Mouse (Mus musculus): ENCODE results near the gene Best3.
"Not testable (repeated sequence)": the region's sequence is repeated elsewhere in the genome, so short reads cannot be mapped to it uniquely, and the experiment has no call there.

The Best3 gene

GRCm38 (mm10) chr10:116980273-116980672, 5.8 kb upstream of the Best3 start:
- DNase-seq = no peak

GRCm38 (mm10) chr10:116980888-116981287, 5.2 kb upstream of the Best3 start:
- DNase-seq = no peak

- DNase-seq = no peak
Measured at GRCm38 (mm10) chr10:116982526-116982925, 3.6 kb upstream of the Best3 start.

GRCm38 (mm10) chr10:116984836-116985235, 1.3 kb upstream of the Best3 start:
- DNase-seq = no peak

GRCm38 (mm10) chr10:116993971-116994370, 7.9 kb downstream of the Best3 start:
- DNase-seq = no peak

- no peak for DNase-seq
Measured at GRCm38 (mm10) chr10:116995162-116995561, 9.0 kb downstream of the Best3 start.

GRCm38 (mm10) chr10:116995584-116996235, 9.6 kb downstream of the Best3 start:
- DNase-seq = no peak

GRCm38 (mm10) chr10:116996236-116996600, 10.1 kb downstream of the Best3 start:
- no peak for DNase-seq

- DNase-seq = no peak
Measured at GRCm38 (mm10) chr10:116998716-116999455, 12.8 kb downstream of the Best3 start.

GRCm38 (mm10) chr10:117000975-117001374, 14.9 kb downstream of the Best3 start:
- no peak for DNase-seq

GRCm38 (mm10) chr10:117004695-117005094, 18.6 kb downstream of the Best3 start:
- no peak for DNase-seq

GRCm38 (mm10) chr10:117005707-117006464, 19.8 kb downstream of the Best3 start:
- no peak for DNase-seq

GRCm38 (mm10) chr10:117009691-117010090, 23.6 kb downstream of the Best3 start:
- DNase-seq = no peak

GRCm38 (mm10) chr10:117011047-117011446, 24.9 kb downstream of the Best3 start:
- DNase-seq = no peak

- no peak for DNase-seq
Measured at GRCm38 (mm10) chr10:117013689-117014390, 27.7 kb downstream of the Best3 start.

- DNase-seq = no peak
Measured at GRCm38 (mm10) chr10:117014565-117014964, 28.5 kb downstream of the Best3 start.

- DNase-seq = no peak
Measured at GRCm38 (mm10) chr10:117018281-117018840, 32.2 kb downstream of the Best3 start.

- DNase-seq = no peak
Measured at GRCm38 (mm10) chr10:117021020-117021754, 35.1 kb downstream of the Best3 start.

GRCm38 (mm10) chr10:117023693-117024092, 37.6 kb downstream of the Best3 start:
- DNase-seq = no peak

- not testable (repeated sequence) for DNase-seq
Measured at GRCm38 (mm10) chr10:117025776-117026175, 39.7 kb downstream of the Best3 start.

GRCm38 (mm10) chr10:117026176-117026575, 40.1 kb downstream of the Best3 start:
- no peak for DNase-seq

GRCm38 (mm10) chr10:117031160-117031559, 45.0 kb downstream of the Best3 start:
- DNase-seq = no peak
